Mouse (Mus musculus) CD8-positive naive resting alpha-beta T cell, adult 57 days (primary cell): ENCODE data around the gene Olfr357. TPM values are rescaled to one million over a fixed set of nuclear protein-coding genes. Genes with fewer than 3 reads are reported as not detected.

Experiments
- total RNA-seq: library from RNA; stranded (reverse); gene quantifications from one replicate; pipeline ENCODE4 v1.2.4, GENCODE M21; 2023

Olfr357 gene
- not detected for total RNA-seq

DNA sequence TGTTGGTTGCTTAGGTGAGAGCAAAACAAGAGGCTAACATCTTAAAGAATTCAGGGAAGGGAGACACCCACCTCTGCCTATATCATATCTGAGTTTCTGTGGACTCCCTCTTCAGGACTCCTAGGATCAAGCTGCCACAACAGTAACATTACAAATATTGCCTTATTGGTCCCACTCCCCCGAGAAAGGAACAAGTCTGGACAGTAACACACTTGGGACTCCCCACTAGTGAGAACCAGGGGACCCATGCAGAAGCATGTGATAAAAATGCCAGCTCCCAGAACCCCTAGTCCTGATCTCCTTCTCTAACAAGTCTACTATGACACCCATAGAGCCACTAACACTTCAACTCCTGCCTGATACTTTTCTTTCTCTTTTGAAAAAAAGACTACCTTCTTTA is at the start of gene Olfr357:
Olfr357 (plus strand) TSS at position 301 of the 400 bp plus-strand sequence.

DNA sequence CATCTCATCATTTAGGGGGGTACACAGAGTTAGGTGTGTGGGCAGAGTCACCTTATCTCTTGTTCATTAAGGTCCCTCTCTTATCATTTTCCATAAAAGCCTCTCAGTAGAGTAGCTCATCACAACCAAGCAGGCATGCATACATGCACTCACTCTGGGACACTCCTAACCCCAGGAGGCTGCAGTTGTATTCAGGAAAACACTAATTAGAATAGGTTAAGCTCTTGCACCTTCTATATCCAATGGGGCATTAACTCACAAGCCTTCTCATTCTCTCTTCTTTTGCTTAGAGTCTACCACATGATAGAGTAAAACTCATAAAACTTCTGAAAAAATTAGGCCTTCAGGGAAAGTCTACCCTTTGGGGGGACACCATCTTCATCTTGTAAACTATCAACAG is 15.6 kb downstream of the Olfr357 start, which contains the start of gene Olfr358:
Olfr358 (minus strand) TSS at position 101 of the 400 bp plus-strand sequence.

Other genes with a start within 250 kb of the Olfr357 start
- gene Olfr348, start 209.6 kb upstream of the Olfr357 start, total RNA-seq = not detected
- not detected for gene Olfr50, start 203.3 kb upstream of the Olfr357 start, total RNA-seq
- not detected for gene Olfr3, start 176.8 kb upstream of the Olfr357 start, total RNA-seq
- gene Olfr350, start 147.5 kb upstream of the Olfr357 start, total RNA-seq = not detected
- 0.18 TPM for gene Olfr351, start 131.2 kb upstream of the Olfr357 start, total RNA-seq
- gene Olfr352, start 125.4 kb upstream of the Olfr357 start, total RNA-seq = not detected
- not detected for gene Olfr353, start 100.9 kb upstream of the Olfr357 start, total RNA-seq
- not detected for gene Olfr354, start 88.1 kb upstream of the Olfr357 start, total RNA-seq
- not detected for gene Olfr355, start 64.9 kb upstream of the Olfr357 start, total RNA-seq
- not detected for gene Olfr356, start 56.7 kb upstream of the Olfr357 start, total RNA-seq
- gene Olfr358, start 15.5 kb downstream of the Olfr357 start, total RNA-seq = not detected
- gene Olfr360, start 71.9 kb downstream of the Olfr357 start, total RNA-seq = not detected
- not detected for gene Olfr361, start 95.5 kb downstream of the Olfr357 start, total RNA-seq
- gene Olfr362, start 124.1 kb downstream of the Olfr357 start, total RNA-seq = not detected
- not detected for gene Olfr364-ps1, start 145.5 kb downstream of the Olfr357 start, total RNA-seq
- gene Olfr365, start 194.4 kb downstream of the Olfr357 start, total RNA-seq = 0.15 TPM
- gene Olfr366, start 217.7 kb downstream of the Olfr357 start, total RNA-seq = not detected